Mouse (Mus musculus): ENCODE results near the gene Gm17018. TPM values are rescaled to one million over a fixed set of nuclear protein-coding genes. Genes with fewer than 3 reads are reported as not detected.
A peak's percentile ranks its signal among the peaks of the same experiment; 100 is the strongest.

Gene Gm17018
- total and polyA plus RNA-seq, 2 experiments from 2014 or later: 31.0 to 33.1 TPM

DNA sequence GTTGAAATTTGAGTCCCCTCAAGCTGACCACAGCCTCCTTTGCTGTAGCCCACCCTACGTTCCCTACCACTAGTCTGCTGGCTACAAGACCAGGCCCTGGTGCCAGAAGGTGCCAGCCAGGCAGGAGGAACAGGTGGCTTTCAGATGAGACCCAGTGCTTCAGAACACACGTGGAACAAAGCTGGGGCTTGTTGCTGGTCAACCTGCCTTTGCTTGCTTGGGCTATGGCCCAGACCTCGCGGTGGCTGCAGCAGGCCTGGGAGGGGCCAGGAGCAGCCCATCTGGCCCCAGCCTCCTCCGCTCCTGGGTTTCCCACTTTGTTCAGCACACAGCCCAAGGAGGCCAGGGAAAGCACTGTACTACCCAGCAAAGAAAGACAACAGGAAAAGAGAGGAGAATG lies 50.4 kb downstream of the Gm17018 start:
- no peak overlapping the region; the same call in 1 of the 2 replicates for H3K9ac ChIP-seq (replicated peaks; ENCODE audit: low read depth, low read length)
- DNase-seq (ENCODE audit: low spot score): no peak
- H3K4me1 ChIP-seq (ENCODE audit: control insufficient read depth, insufficient read depth): peaks cover 6% of the 10 kb centered on the region
- TF ChIP-seq CTCF (IDR thresholded peaks at IDR 0.05; ENCODE audit: low read depth) (no peak), EP300 (IDR thresholded peaks at IDR 0.05; ENCODE audit: low read depth) (no peak)
- ATAC-seq (ENCODE audit: insufficient read depth, low read depth): no peak
- no peaks in the 10 kb centered on the region for H3K36me3 ChIP-seq (replicated peaks; ENCODE audit: control insufficient read depth, insufficient read depth, low read length)
- WGBS: 72% methylated on average over 5 of the region's 5 CpGs
- no peaks in the 10 kb centered on the region for H3K27me3 ChIP-seq (ENCODE audit: control insufficient read depth, insufficient read depth, low read length)
- H3K4me2 ChIP-seq (ENCODE audit: low read depth, low read length): no peak overlapping the region
- H3K4me3 ChIP-seq (ENCODE audit: low read depth, low read length): no peak overlapping the region
- H3K27ac ChIP-seq (ENCODE audit: low read depth): no peak overlapping the region
- no peaks in the 10 kb centered on the region for H3K9me3 ChIP-seq (replicated peaks; ENCODE audit: control insufficient read depth, low read length)

- Histone ChIP-seq H3K27me3 (ENCODE audit: control insufficient read depth, insufficient read depth, low read length) (no peaks in the 10 kb centered on the region), H3K9ac (replicated peaks; ENCODE audit: low read depth, low read length) (no peak overlapping the region), H3K4me2 (ENCODE audit: low read depth, low read length) (no peak overlapping the region), H3K9me3 (replicated peaks; ENCODE audit: control insufficient read depth, low read length) (no peaks in the 10 kb centered on the region), H3K4me3 (ENCODE audit: low read depth, low read length) (no peak overlapping the region), H3K36me3 (replicated peaks; ENCODE audit: control insufficient read depth, insufficient read depth, low read length) (no peaks in the 10 kb centered on the region), H3K4me1 (ENCODE audit: control insufficient read depth, insufficient read depth) (peaks cover 6% of the 10 kb centered on the region), H3K27ac (ENCODE audit: low read depth) (no peak overlapping the region)
- 55% methylated on average over 8 of the region's 8 CpGs for WGBS
- ATAC-seq (ENCODE audit: insufficient read depth, low read depth) (no peak), DNase-seq (ENCODE audit: low spot score) (no peak)
- TF ChIP-seq EP300 (IDR thresholded peaks at IDR 0.05; ENCODE audit: low read depth) (no peak), CTCF (IDR thresholded peaks at IDR 0.05; ENCODE audit: low read depth) (no peak)
These were observed 54.0 kb downstream of the Gm17018 start for GRCm38 (mm10) chr19:45614375-45614774.

- Histone ChIP-seq H3K27me3 (ENCODE audit: control insufficient read depth, insufficient read depth, low read length) (no peaks in the 10 kb centered on the region), H3K9me3 (replicated peaks; ENCODE audit: control insufficient read depth, low read length) (no peaks in the 10 kb centered on the region), H3K4me2 (ENCODE audit: low read depth, low read length) (no peak overlapping the region), H3K4me1 (ENCODE audit: control insufficient read depth, insufficient read depth) (peaks cover 6% of the 10 kb centered on the region), H3K4me3 (ENCODE audit: low read depth, low read length) (no peak overlapping the region), H3K27ac (ENCODE audit: low read depth) (no peak overlapping the region), H3K9ac (replicated peaks; ENCODE audit: low read depth, low read length) (no peak overlapping the region), H3K36me3 (replicated peaks; ENCODE audit: control insufficient read depth, insufficient read depth, low read length) (no peaks in the 10 kb centered on the region)
- no peak for DNase-seq (ENCODE audit: low spot score)
- WGBS: 74% methylated on average over 3 of the region's 3 CpGs
- TF ChIP-seq EP300 (IDR thresholded peaks at IDR 0.05; ENCODE audit: low read depth): no peak
- TF ChIP-seq CTCF (IDR thresholded peaks at IDR 0.05; ENCODE audit: low read depth): no peak
- peak; percentile 24; the same call in 1 of the 2 replicates for ATAC-seq (ENCODE audit: insufficient read depth, low read depth)
These were observed 54.5 kb downstream of the Gm17018 start for GRCm38 (mm10) chr19:45614928-45615327.

GRCm38 (mm10) chr19:45615415-45616213 lies 55.2 kb downstream of the Gm17018 start:
- TF ChIP-seq CTCF (IDR thresholded peaks at IDR 0.05; ENCODE audit: low read depth): no peak
- TF ChIP-seq EP300 (IDR thresholded peaks at IDR 0.05; ENCODE audit: low read depth): no peak
- H3K27me3 ChIP-seq (ENCODE audit: control insufficient read depth, insufficient read depth, low read length): no peaks in the 10 kb centered on the region
- peaks cover 4% of the 10 kb centered on the region for H3K4me1 ChIP-seq (ENCODE audit: control insufficient read depth, insufficient read depth)
- H3K9ac ChIP-seq (replicated peaks; ENCODE audit: low read depth, low read length): no peak overlapping the region
- no peaks in the 10 kb centered on the region for H3K36me3 ChIP-seq (replicated peaks; ENCODE audit: control insufficient read depth, insufficient read depth, low read length)
- WGBS: 82% methylated on average over 12 of the region's 12 CpGs
- ATAC-seq (ENCODE audit: insufficient read depth, low read depth) (no peak), DNase-seq (ENCODE audit: low spot score) (no peak)
- H3K4me3 ChIP-seq (ENCODE audit: low read depth, low read length): no peak overlapping the region
- no peaks in the 10 kb centered on the region for H3K9me3 ChIP-seq (replicated peaks; ENCODE audit: control insufficient read depth, low read length)
- H3K4me2 ChIP-seq (ENCODE audit: low read depth, low read length): no peak overlapping the region
- H3K27ac ChIP-seq (ENCODE audit: low read depth): no peak overlapping the region

GRCm38 (mm10) chr19:45616214-45616518 lies 55.8 kb downstream of the Gm17018 start:
- DNase-seq (ENCODE audit: low spot score) (no peak), ATAC-seq (ENCODE audit: insufficient read depth, low read depth) (no peak)
- no peaks in the 10 kb centered on the region for H3K4me1 ChIP-seq (ENCODE audit: control insufficient read depth, insufficient read depth)
- H3K4me3 ChIP-seq (ENCODE audit: low read depth, low read length): no peak overlapping the region
- TF ChIP-seq EP300 (IDR thresholded peaks at IDR 0.05; ENCODE audit: low read depth): no peak
- TF ChIP-seq CTCF (IDR thresholded peaks at IDR 0.05; ENCODE audit: low read depth): no peak
- 0 out of 2 replicates have a peak, but pooled peaks cover under 1% of the 10 kb centered on the region for H3K36me3 ChIP-seq (replicated peaks; ENCODE audit: control insufficient read depth, insufficient read depth, low read length)
- no peak overlapping the region for H3K4me2 ChIP-seq (ENCODE audit: low read depth, low read length)
- WGBS: 80% methylated on average over 4 of the region's 4 CpGs
- H3K27me3 ChIP-seq (ENCODE audit: control insufficient read depth, insufficient read depth, low read length): no peaks in the 10 kb centered on the region
- no peaks in the 10 kb centered on the region for H3K9me3 ChIP-seq (replicated peaks; ENCODE audit: control insufficient read depth, low read length)
- H3K27ac ChIP-seq (ENCODE audit: low read depth): no peak overlapping the region
- no peak overlapping the region for H3K9ac ChIP-seq (replicated peaks; ENCODE audit: low read depth, low read length)

GRCm38 (mm10) chr19:45616735-45617134 lies 56.3 kb downstream of the Gm17018 start:
- Histone ChIP-seq H3K9me3 (replicated peaks; ENCODE audit: control insufficient read depth, low read length) (no peaks in the 10 kb centered on the region), H3K4me1 (ENCODE audit: control insufficient read depth, insufficient read depth) (no peaks in the 10 kb centered on the region), H3K27ac (ENCODE audit: low read depth) (no peak overlapping the region), H3K36me3 (replicated peaks; ENCODE audit: control insufficient read depth, insufficient read depth, low read length) (0 out of 2 replicates have a peak, but pooled peaks cover 6% of the 10 kb centered on the region), H3K4me3 (ENCODE audit: low read depth, low read length) (no peak overlapping the region), H3K27me3 (ENCODE audit: control insufficient read depth, insufficient read depth, low read length) (no peaks in the 10 kb centered on the region), H3K4me2 (ENCODE audit: low read depth, low read length) (no peak overlapping the region), H3K9ac (replicated peaks; ENCODE audit: low read depth, low read length) (no peak overlapping the region)
- WGBS: 66% methylated on average over 7 of the region's 7 CpGs
- ATAC-seq (ENCODE audit: insufficient read depth, low read depth) (no peak), DNase-seq (ENCODE audit: low spot score) (no peak)
- TF ChIP-seq EP300 (IDR thresholded peaks at IDR 0.05; ENCODE audit: low read depth) (no peak), CTCF (IDR thresholded peaks at IDR 0.05; ENCODE audit: low read depth) (no peak)
